Comparison of ENCODE assay signal across 8 mouse cellular contexts in genomic region chr2:80128861-80129698, GRCm38 (mm10). TPM values are rescaled to one million over a fixed set of nuclear protein-coding genes. Genes with fewer than 3 reads are reported as not detected.
A peak's percentile ranks its signal among the peaks of the same experiment; 100 is the strongest.
DNase-seq lines count a peak whose midpoint lies in the region; ATAC-seq and TF ChIP-seq lines count a peak whose summit lies in the region.

Pde1a (minus strand) TSS chr2:80129458.

- no peaks in the 10 kb centered on the region for H3K9me3 ChIP-seq in forebrain, embryonic 12.5 days
- H3K9me3 ChIP-seq in intestine, embryonic 14.5 days (ENCODE audit: control insufficient read depth, low read length) = no peaks in the 10 kb centered on the region

- peak within 1 kb of the TSS; percentile 29; the same call in 1 of the 2 replicates for H3K9ac ChIP-seq in forebrain, embryonic 12.5 days
- H3K9ac ChIP-seq in intestine, embryonic 14.5 days (ENCODE audit: low read length) = no peak within 1 kb of the TSS

- TF ChIP-seq CTCF in testis, adult 2 months (IDR thresholded peaks at IDR 0.05; ENCODE audit: control insufficient read depth, insufficient read depth, insufficient replicate concordance, low read depth, low read length) = no peak
- no peak for TF ChIP-seq CTCF in olfactory bulb, adult 2 months (IDR thresholded peaks at IDR 0.05; ENCODE audit: insufficient read depth, low read depth, low read length)

- H3K4me2 ChIP-seq in forebrain, embryonic 12.5 days = peak within 1 kb of the TSS; percentile 68
- H3K4me2 ChIP-seq in intestine, embryonic 14.5 days (ENCODE audit: low read length) = peak within 1 kb of the TSS; percentile 56

- no peak for DNase-seq in testis, postnatal 10 days (ENCODE audit: low spot score)
- DNase-seq in intestine, embryonic 14.5 days (ENCODE audit: low spot score) = peak; percentile 64
- peak; percentile 29 for DNase-seq in left cerebral cortex, postnatal 4 days
- DNase-seq in cerebellum, postnatal 36 days = no peak

- no peak for TF ChIP-seq POLR2A in testis, adult 2 months (IDR thresholded peaks at IDR 0.05; ENCODE audit: control insufficient read depth, low read depth, low read length)
- no peak for TF ChIP-seq POLR2A in olfactory bulb, adult 2 months (IDR thresholded peaks at IDR 0.05; ENCODE audit: insufficient read depth, low read depth, low read length)

- H3K4me1 ChIP-seq in testis, adult 2 months (ENCODE audit: control insufficient read depth, insufficient read depth, low read length) = peaks cover 7% of the 10 kb centered on the region
- peaks cover 25% of the 10 kb centered on the region for H3K4me1 ChIP-seq in forebrain, embryonic 12.5 days
- H3K4me1 ChIP-seq in intestine, embryonic 14.5 days (replicated peaks; ENCODE audit: control insufficient read depth, insufficient read depth, low read length) = no peaks in the 10 kb centered on the region
- H3K4me1 ChIP-seq in olfactory bulb, adult 2 months (ENCODE audit: control insufficient read depth, insufficient read depth, low read length) = no peaks in the 10 kb centered on the region

- peak; percentile 90 for ATAC-seq in forebrain, embryonic 12.5 days (ENCODE audit: low FRiP score)
- ATAC-seq in intestine, embryonic 14.5 days (replicated peaks; ENCODE audit: low FRiP score, low TSS enrichment, low read depth) = peak; percentile 62
- no peak for ATAC-seq in activated CD4-positive, CD25-positive, alpha-beta regulatory T cell, adult 4 months

- H3K27me3 ChIP-seq in testis, adult 2 months (ENCODE audit: control insufficient read depth, insufficient read depth, low read length) = no peaks in the 10 kb centered on the region
- H3K27me3 ChIP-seq in forebrain, embryonic 12.5 days = peaks cover 4% of the 10 kb centered on the region; the same call in 1 of the 2 replicates
- H3K27me3 ChIP-seq in intestine, embryonic 14.5 days (replicated peaks; ENCODE audit: control insufficient read depth, insufficient read depth, low read length) = no peaks in the 10 kb centered on the region

- H3K36me3 ChIP-seq in testis, adult 2 months (ENCODE audit: control insufficient read depth, insufficient read depth, low read length) = no peaks in the 10 kb centered on the region
- no peaks in the 10 kb centered on the region for H3K36me3 ChIP-seq in forebrain, embryonic 12.5 days (replicated peaks)
- no peaks in the 10 kb centered on the region for H3K36me3 ChIP-seq in intestine, embryonic 14.5 days (ENCODE audit: control insufficient read depth, insufficient read depth, low read length)

- WGBS in forebrain, embryonic 12.5 days = 5% methylated on average over 21 of the region's 21 CpGs
- WGBS in intestine, embryonic 14.5 days = 10% methylated on average over 21 of the region's 21 CpGs
- WGBS in olfactory bulb, adult 2 months = 5% methylated on average over 21 of the region's 21 CpGs

- no peak within 1 kb of the TSS for H3K27ac ChIP-seq in testis, adult 2 months (ENCODE audit: control insufficient read depth, insufficient read depth, low read depth, low read length)
- peak within 1 kb of the TSS; percentile 50; the same call in 1 of the 2 replicates for H3K27ac ChIP-seq in forebrain, embryonic 12.5 days
- no peak within 1 kb of the TSS for H3K27ac ChIP-seq in intestine, embryonic 14.5 days (ENCODE audit: low read depth)
- 0 out of 2 replicates have a peak within 1 kb of the TSS, but pooled peaks have one; percentile 46 for H3K27ac ChIP-seq in olfactory bulb, adult 2 months (ENCODE audit: insufficient read depth, low read depth, low read length)

- intact Hi-C loops in left cerebral cortex, postnatal 4 days (cut with DNase I) = loop anchor here (10.0 kb wide), 1 partner anchor 136 kb away; no protein-coding TSS in a partner anchor

- peak within 1 kb of the TSS; percentile 4; the same call in 1 of the 2 replicates for H3K4me3 ChIP-seq in testis, adult 2 months (ENCODE audit: control insufficient read depth, low read depth, low read length)
- H3K4me3 ChIP-seq in forebrain, embryonic 12.5 days (replicated peaks) = peak within 1 kb of the TSS; percentile 38
- H3K4me3 ChIP-seq in intestine, embryonic 14.5 days (ENCODE audit: low read depth, low read length) = peak within 1 kb of the TSS; percentile 29
- peak within 1 kb of the TSS; percentile 40 for H3K4me3 ChIP-seq in olfactory bulb, adult 2 months (ENCODE audit: insufficient read depth, low read depth, low read length)

RNA-seq across cellular contexts. Expression of gene Pde1a, which starts in this region (rescaled TPM):
- 91.3 and 105 TPM in 2 replicates for polyA plus RNA-seq in testis, adult 2 months (2012; rRNA removed)
- polyA plus RNA-seq in forebrain, embryonic 12.5 days (2016; fragmentation: Nextera tagmentation; extraction: Ambion mirVana) = 2.5 and 3.7 TPM in 2 replicates
- polyA plus RNA-seq in intestine, embryonic 14.5 days (2014; fragmentation: Nextera tagmentation; extraction: Ambion mirVana) = 48.2 and 59.0 TPM in 2 replicates
- total RNA-seq in left cerebral cortex, postnatal 4 days (2021) = 10 to 100 TPM; 46.3 to 57.2 TPM
- polyA plus RNA-seq in olfactory bulb, adult 2 months (2012; ENCODE audit: insufficient read depth, insufficient read length, low replicate concordance, missing spikeins) = not detected in 2 replicates
- polyA plus RNA-seq in activated CD4-positive, CD25-positive, alpha-beta regulatory T cell, adult 4 months (2017; shearing (Covaris generic)) = not detected

Comparison
In these comparisons a context has a peak if more than half of its experiments do, and no peak if none do; other contexts are left out.
1. RNA of gene Pde1a (polyA plus RNA-seq): 91.3 to 105 TPM in testis, adult 2 months and 48.2 to 59.0 TPM in intestine, embryonic 14.5 days; 2.5 to 3.7 TPM in forebrain, embryonic 12.5 days, not detected in olfactory bulb, adult 2 months and not detected in activated CD4-positive, CD25-positive, alpha-beta regulatory T cell, adult 4 months; every median in the first group is over 10 times any median in the second.
2. H3K27ac ChIP-seq: peak in forebrain, embryonic 12.5 days (single experiment) and olfactory bulb, adult 2 months (single experiment); none in testis, adult 2 months (single experiment) and intestine, embryonic 14.5 days (single experiment).
3. DNase-seq: peak in intestine, embryonic 14.5 days (single experiment) and left cerebral cortex, postnatal 4 days (single experiment); none in testis, postnatal 10 days (single experiment) and cerebellum, postnatal 36 days (0 of 2).
4. Peak in every context shown above with its lines, with median percentiles within 50 percentile points of each other: H3K4me3 ChIP-seq.